Mouse (Mus musculus): ENCODE measurements around the gene Mki67.
A peak's percentile ranks its signal among the peaks of the same experiment; 100 is the strongest.
"Not testable (repeated sequence)": the region's sequence is repeated elsewhere in the genome, so short reads cannot be mapped to it uniquely, and the experiment has no call there.

Mki67 gene

GRCm38 (mm10) chr7:135716445-135716877, 300 bp upstream of the Mki67 start:
- DNase-seq = peak; percentile 92 to 96

- no peak for DNase-seq
Observed at GRCm38 (mm10) chr7:135715166-135715565, 995 bp downstream of the Mki67 start.

- DNase-seq = no peak
Observed at GRCm38 (mm10) chr7:135713326-135713725, 2.8 kb downstream of the Mki67 start.

GRCm38 (mm10) chr7:135712534-135712933, 3.6 kb downstream of the Mki67 start:
- no peak for DNase-seq

GRCm38 (mm10) chr7:135710702-135711101, 5.5 kb downstream of the Mki67 start:
- no peak for DNase-seq

- DNase-seq = no peak
Observed at GRCm38 (mm10) chr7:135705753-135706152, 10.4 kb downstream of the Mki67 start.

GRCm38 (mm10) chr7:135705083-135705482, 11.1 kb downstream of the Mki67 start:
- DNase-seq = no peak

GRCm38 (mm10) chr7:135704251-135704650, 11.9 kb downstream of the Mki67 start:
- DNase-seq = no peak

- DNase-seq = no peak
Observed at GRCm38 (mm10) chr7:135703600-135704148, 12.5 kb downstream of the Mki67 start.

- not testable (repeated sequence) for DNase-seq
Observed at GRCm38 (mm10) chr7:135699351-135699750, 16.8 kb downstream of the Mki67 start.

- DNase-seq = no peak
Observed at GRCm38 (mm10) chr7:135698362-135698761, 17.8 kb downstream of the Mki67 start.

GRCm38 (mm10) chr7:135697021-135697740, 19.0 kb downstream of the Mki67 start:
- DNase-seq = not testable (repeated sequence)

- DNase-seq = no peak
Observed at GRCm38 (mm10) chr7:135696127-135696526, 20.0 kb downstream of the Mki67 start.

- no peak for DNase-seq
Observed at GRCm38 (mm10) chr7:135694796-135695195, 21.4 kb downstream of the Mki67 start.

- DNase-seq = no peak
Observed at GRCm38 (mm10) chr7:135694130-135694529, 22.0 kb downstream of the Mki67 start.

GRCm38 (mm10) chr7:135691941-135692340, 24.2 kb downstream of the Mki67 start:
- DNase-seq = no peak

GRCm38 (mm10) chr7:135689396-135689795, 26.8 kb downstream of the Mki67 start:
- DNase-seq = no peak

GRCm38 (mm10) chr7:135684938-135685337, 31.2 kb downstream of the Mki67 start:
- no peak for DNase-seq

- not testable (repeated sequence) for DNase-seq
Observed at GRCm38 (mm10) chr7:135684098-135684497, 32.1 kb downstream of the Mki67 start.

GRCm38 (mm10) chr7:135680334-135680733, 35.8 kb downstream of the Mki67 start:
- peak; percentile 68 to 76 for DNase-seq

- DNase-seq = no peak
Observed at GRCm38 (mm10) chr7:135676722-135677121, 39.4 kb downstream of the Mki67 start.

- peak in 1 of 2 experiments; percentile 18 for DNase-seq
Observed at GRCm38 (mm10) chr7:135673576-135673975, 42.6 kb downstream of the Mki67 start.

- peak; percentile 62 to 72 for DNase-seq
Observed at GRCm38 (mm10) chr7:135668852-135669739, 47.1 kb downstream of the Mki67 start.

Data from kidney, postnatal 25 days (tissue).